Mouse (Mus musculus): ENCODE measurements around the gene Rab4b.

Gene Rab4b

GRCm38 (mm10) chr7:27197136-27197535 is 18.4 kb upstream of the Rab4b start:
- DNase-seq (ENCODE audit: low read depth, low spot score) = no peak
- no peaks in the 10 kb centered on the region; the same call in 1 of the 2 replicates for H3K36me3 ChIP-seq (ENCODE audit: control insufficient read depth, insufficient read depth, low read length, poor library complexity, severe bottlenecking)

DNA sequence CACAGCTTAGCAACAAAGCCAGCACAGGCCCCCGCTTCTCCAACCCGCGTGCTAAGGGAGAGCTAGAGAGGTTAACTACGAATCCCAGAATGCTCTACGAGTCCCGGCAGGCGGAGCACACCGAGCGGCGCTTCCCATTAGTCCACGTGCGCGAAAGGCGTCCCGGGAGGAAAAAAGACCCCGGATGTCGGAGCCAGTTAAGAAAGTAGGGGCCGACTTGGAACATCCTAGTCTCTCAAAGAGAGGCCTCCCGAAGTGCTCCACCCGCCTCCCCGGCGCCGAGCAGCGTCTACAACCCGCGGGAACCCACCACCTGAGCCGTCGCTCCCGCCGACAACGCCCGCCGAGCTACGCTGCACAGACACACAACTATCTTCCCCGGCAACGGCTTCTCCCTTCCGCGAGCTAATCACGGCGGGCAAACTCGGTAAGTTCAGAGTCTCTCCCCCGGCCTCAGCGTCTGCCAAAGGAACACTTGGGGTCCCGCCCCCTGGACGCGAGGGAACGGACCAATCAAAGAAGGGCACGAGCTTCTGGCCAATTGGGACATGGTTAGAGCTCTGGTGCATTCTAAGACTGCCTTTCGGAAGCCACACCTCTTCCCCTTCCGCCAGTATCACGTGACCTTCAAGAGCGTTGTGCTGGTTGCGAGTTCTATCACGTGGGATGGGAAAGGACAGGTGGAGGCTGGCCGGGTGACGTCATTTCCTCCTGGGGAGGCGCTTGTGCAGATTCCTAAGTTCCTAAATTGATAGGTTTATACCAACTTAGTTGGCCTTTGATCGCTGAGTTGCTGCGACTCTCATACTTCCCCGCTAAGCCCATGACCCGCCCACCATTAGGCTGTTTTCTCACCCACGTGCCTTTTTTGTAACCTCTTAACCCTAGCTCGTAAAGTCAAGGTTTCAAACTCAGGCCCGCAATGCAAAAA is 17.2 kb upstream of the Rab4b start, which contains the start of the genes BC024978 and Snrpa:
Gene BC024978 (plus strand): TSS at position 101 of the 931 bp plus-strand sequence.
Gene Snrpa (minus strand): TSS at position 591 of the 931 bp plus-strand sequence.
- Histone ChIP-seq H3K36me3 (ENCODE audit: control insufficient read depth, insufficient read depth, low read length, poor library complexity, severe bottlenecking) (peaks cover under 1% of the 10 kb centered on the region), H3K27me3 (ENCODE audit: control insufficient read depth, insufficient read depth, low read length, poor library complexity, severe bottlenecking) (no peaks in the 10 kb centered on the region)
- peak; percentile 100 for DNase-seq (ENCODE audit: low read depth, low spot score)

More at GRCm38 (mm10) chr7:27197136-27197535, 18.4 kb upstream of the Rab4b start:
- H3K27me3 ChIP-seq (ENCODE audit: control insufficient read depth, insufficient read depth, low read length, poor library complexity, severe bottlenecking) = no peaks in the 10 kb centered on the region

DNA sequence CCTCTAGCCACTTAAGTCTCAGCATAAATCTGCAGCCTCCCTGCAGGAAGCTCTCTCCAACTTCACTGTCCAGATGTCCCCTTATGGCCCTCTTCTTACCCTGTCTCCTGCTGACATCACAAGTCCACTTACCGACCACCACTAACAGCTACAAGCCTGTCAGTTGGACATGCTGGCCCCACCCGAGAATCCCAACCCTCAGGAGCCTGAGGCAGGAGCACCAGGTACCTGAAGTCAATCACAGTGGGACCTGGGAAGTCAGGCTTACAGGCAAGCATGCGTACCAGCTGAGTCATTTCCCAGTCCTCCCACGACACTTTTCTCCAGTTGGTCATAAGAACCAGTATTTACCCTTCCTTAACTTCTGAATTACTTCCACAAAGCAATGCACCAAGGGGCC is 15.0 kb upstream of the Rab4b start:
- Histone ChIP-seq H3K36me3 (ENCODE audit: control insufficient read depth, insufficient read depth, low read length, poor library complexity, severe bottlenecking) (peaks cover 16% of the 10 kb centered on the region), H3K27me3 (ENCODE audit: control insufficient read depth, insufficient read depth, low read length, poor library complexity, severe bottlenecking) (no peaks in the 10 kb centered on the region)
- no peak for DNase-seq (ENCODE audit: low read depth, low spot score)

- H3K27me3 ChIP-seq (ENCODE audit: control insufficient read depth, insufficient read depth, low read length, poor library complexity, severe bottlenecking) = no peaks in the 10 kb centered on the region
- H3K36me3 ChIP-seq (ENCODE audit: control insufficient read depth, insufficient read depth, low read length, poor library complexity, severe bottlenecking) = peaks cover 16% of the 10 kb centered on the region
- DNase-seq (ENCODE audit: low read depth, low spot score) = no peak
Measured at GRCm38 (mm10) chr7:27192434-27192833, 13.7 kb upstream of the Rab4b start.

DNA sequence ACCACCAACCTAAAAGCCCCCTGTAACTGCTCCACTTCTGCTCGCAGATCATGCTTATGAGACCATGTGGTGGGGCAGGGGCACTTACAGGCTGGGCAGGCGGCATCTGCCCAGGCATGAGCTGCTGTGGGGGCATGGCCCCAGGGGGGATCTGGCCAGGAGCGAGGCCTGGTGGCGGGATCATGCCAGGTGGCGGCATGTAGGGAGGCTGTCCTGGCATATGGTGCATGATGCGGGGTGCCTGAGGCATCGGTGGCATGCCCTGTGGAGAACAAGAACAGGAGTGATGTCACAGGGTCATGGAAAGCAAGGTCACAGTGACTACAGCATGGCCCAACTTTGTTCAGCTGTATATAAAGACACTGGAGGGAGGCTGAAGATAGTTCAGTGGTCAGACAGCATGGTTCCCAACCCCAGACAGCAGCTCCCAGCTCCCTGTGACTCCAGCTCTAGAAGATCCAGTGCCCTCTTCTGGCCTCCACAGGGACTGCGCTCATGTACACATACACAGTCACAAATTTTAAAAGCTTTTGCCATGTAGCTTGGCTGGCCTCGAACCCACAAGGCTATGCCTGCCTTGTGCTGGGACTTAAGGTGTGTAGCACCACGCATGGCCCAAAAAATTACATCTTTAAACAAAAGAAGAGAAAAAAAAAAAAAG is 10.7 kb upstream of the Rab4b start:
- H3K27me3 ChIP-seq (ENCODE audit: control insufficient read depth, insufficient read depth, low read length, poor library complexity, severe bottlenecking) = no peaks in the 10 kb centered on the region
- DNase-seq (ENCODE audit: low read depth, low spot score) = peak; percentile 29
- H3K36me3 ChIP-seq (ENCODE audit: control insufficient read depth, insufficient read depth, low read length, poor library complexity, severe bottlenecking) = peaks cover 20% of the 10 kb centered on the region

DNA sequence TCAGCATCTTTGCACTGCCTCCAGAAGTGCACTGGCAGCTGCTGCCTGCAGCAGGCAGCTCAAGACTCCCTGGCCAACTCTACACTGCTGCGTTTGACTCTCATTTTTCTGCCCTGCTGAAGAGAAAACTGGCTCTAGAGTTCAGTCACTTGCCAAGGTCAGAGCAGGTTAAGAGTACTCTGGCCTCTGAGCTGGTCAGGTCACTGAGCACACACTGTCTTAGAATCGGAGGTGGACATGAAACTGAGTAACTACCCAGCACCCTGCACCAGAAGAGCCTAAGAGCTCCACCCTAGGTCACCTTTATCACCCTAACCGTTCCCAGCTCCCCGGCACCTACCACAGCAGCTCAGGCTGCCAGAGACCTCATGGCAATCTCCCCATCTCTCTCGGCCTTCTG is 7.3 kb upstream of the Rab4b start:
- Histone ChIP-seq H3K27me3 (ENCODE audit: control insufficient read depth, insufficient read depth, low read length, poor library complexity, severe bottlenecking) (no peaks in the 10 kb centered on the region), H3K36me3 (ENCODE audit: control insufficient read depth, insufficient read depth, low read length, poor library complexity, severe bottlenecking) (peaks cover 20% of the 10 kb centered on the region)
- no peak for DNase-seq (ENCODE audit: low read depth, low spot score)

DNA sequence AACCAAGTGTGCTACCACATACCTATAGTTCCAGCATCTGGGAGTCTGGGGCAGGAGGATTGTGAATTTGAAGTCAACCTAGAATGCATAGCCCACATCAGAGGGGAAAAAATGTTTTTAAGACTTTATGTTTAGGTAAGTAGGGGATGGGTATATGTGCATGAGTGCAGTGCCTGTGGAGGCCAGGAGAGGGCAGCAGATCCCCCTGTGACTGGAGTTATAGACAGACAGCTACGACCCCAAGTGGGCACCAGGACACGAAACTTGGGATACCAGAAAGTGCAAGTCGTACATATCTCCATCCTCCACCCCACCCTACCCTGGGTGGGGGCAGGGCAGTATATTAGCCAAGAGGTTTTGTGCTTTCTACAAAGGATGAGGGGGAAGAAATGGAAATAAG is 6.3 kb upstream of the Rab4b start:
- peaks cover 10% of the 10 kb centered on the region for H3K36me3 ChIP-seq (ENCODE audit: control insufficient read depth, insufficient read depth, low read length, poor library complexity, severe bottlenecking)
- DNase-seq (ENCODE audit: low read depth, low spot score) = peak; percentile 76
- no peaks in the 10 kb centered on the region for H3K27me3 ChIP-seq (ENCODE audit: control insufficient read depth, insufficient read depth, low read length, poor library complexity, severe bottlenecking)

GRCm38 (mm10) chr7:27182498-27182897 is 3.8 kb upstream of the Rab4b start:
- no peak for DNase-seq (ENCODE audit: low read depth, low spot score)
- peaks cover 3% of the 10 kb centered on the region for H3K36me3 ChIP-seq (ENCODE audit: control insufficient read depth, insufficient read depth, low read length, poor library complexity, severe bottlenecking)
- no peaks in the 10 kb centered on the region for H3K27me3 ChIP-seq (ENCODE audit: control insufficient read depth, insufficient read depth, low read length, poor library complexity, severe bottlenecking)

DNA sequence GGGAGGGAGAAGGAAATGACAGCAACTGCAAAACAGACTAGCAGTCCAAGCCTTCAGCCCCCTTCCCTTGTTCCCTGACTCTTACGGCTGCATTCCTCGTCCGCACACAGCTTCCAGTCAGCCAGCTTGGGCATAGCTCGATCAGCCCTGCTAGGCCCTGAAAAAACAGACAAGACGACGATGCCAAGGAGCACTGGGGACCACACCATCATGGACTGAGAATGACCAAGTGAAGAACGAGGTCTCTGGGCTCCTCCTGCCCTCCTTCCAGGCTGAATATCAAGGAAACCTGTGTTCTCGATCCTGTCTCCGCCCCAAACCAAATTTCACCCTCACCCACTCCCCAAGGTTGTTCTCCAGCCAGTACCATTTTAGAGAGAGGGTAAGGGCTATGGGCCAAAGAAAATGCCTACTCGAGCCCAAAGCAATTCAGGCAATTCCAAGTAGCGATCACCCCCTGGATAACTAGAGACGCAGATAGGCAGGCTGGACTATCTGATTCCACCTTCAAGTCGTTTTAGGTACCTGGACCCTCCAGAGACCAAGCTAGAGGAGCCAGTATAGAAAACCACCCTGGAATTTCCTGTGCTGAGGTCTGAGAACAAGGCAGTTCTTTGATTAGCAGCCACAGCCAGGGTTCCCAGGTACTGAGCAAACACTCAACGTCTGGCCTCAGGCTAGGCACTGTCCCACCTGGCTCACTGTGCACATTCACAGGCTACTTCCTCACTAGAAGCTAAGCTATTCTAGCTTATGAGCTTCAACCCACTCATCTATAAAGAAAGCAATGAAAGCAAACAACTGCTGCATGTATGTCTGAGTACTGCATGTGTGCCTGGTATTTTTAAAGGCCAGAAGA is 2.4 kb upstream of the Rab4b start, which contains the start of the genes Gm21983 and Mia:
Gene Gm21983 (minus strand): TSS at position 250 of the 859 bp plus-strand sequence.
Gene Mia (minus strand): TSS at position 321 of the 859 bp plus-strand sequence.
- no peaks in the 10 kb centered on the region for H3K27me3 ChIP-seq (ENCODE audit: control insufficient read depth, insufficient read depth, low read length, poor library complexity, severe bottlenecking)
- no peaks in the 10 kb centered on the region; the same call in none of the 2 replicates for H3K36me3 ChIP-seq (ENCODE audit: control insufficient read depth, insufficient read depth, low read length, poor library complexity, severe bottlenecking)
- no peak for DNase-seq (ENCODE audit: low read depth, low spot score)

DNA sequence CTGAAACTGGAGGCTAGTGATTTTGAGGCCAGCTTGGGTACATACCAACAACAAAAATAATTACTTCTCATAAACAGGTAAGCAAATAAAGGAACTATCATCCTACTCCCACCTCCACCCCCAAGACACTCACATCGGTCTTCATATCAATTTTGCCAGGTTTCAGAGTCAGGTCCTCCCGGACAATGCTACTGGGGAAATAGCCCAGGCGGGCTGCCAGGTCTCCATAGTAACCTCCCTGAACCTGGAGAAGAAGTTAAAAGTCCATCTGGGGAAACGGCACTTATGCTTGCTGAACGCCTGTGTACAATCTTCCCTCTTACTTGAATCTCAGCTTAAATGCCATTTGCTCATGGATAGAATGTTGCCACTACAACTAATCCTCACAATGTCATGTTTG is 1.3 kb upstream of the Rab4b start:
- DNase-seq (ENCODE audit: low read depth, low spot score) = no peak
- H3K27me3 ChIP-seq (ENCODE audit: control insufficient read depth, insufficient read depth, low read length, poor library complexity, severe bottlenecking) = no peaks in the 10 kb centered on the region
- H3K36me3 ChIP-seq (ENCODE audit: control insufficient read depth, insufficient read depth, low read length, poor library complexity, severe bottlenecking) = peaks cover under 1% of the 10 kb centered on the region; the same call in 1 of the 2 replicates

GRCm38 (mm10) chr7:27179217-27179918 is 672 bp upstream of the Rab4b start:
- Histone ChIP-seq H3K27me3 (ENCODE audit: control insufficient read depth, insufficient read depth, low read length, poor library complexity, severe bottlenecking) (no peaks in the 10 kb centered on the region), H3K36me3 (ENCODE audit: control insufficient read depth, insufficient read depth, low read length, poor library complexity, severe bottlenecking) (peaks cover 6% of the 10 kb centered on the region)
- peak; percentile 63 for DNase-seq (ENCODE audit: low read depth, low spot score)

GRCm38 (mm10) chr7:27177942-27178323 is 763 bp downstream of the Rab4b start:
- no peak for DNase-seq (ENCODE audit: low read depth, low spot score)
- Histone ChIP-seq H3K36me3 (ENCODE audit: control insufficient read depth, insufficient read depth, low read length, poor library complexity, severe bottlenecking) (peaks cover 8% of the 10 kb centered on the region), H3K27me3 (ENCODE audit: control insufficient read depth, insufficient read depth, low read length, poor library complexity, severe bottlenecking) (no peaks in the 10 kb centered on the region)

DNA sequence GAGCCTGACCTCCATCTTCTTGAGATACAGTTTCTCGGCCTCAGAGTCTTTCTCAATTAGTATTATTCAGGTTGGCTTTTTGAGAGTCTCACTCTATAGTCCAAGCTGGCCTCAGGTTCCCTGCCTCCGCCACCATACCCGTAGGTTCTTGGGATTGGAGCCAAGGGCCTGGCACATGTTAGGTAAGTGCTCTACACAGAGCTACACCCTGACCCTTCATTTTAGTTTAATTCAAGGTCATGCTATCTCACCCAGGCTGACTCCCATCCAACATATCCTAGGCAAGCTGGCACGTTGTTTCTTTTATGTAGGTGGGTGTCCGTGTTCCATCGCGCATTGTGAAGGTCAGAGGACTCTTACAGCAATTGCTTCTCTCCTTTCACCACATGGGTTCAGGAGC is 3.8 kb downstream of the Rab4b start:
- no peaks in the 10 kb centered on the region for H3K27me3 ChIP-seq (ENCODE audit: control insufficient read depth, insufficient read depth, low read length, poor library complexity, severe bottlenecking)
- H3K36me3 ChIP-seq (ENCODE audit: control insufficient read depth, insufficient read depth, low read length, poor library complexity, severe bottlenecking) = peaks cover 13% of the 10 kb centered on the region
- no peak for DNase-seq (ENCODE audit: low read depth, low spot score)

DNA sequence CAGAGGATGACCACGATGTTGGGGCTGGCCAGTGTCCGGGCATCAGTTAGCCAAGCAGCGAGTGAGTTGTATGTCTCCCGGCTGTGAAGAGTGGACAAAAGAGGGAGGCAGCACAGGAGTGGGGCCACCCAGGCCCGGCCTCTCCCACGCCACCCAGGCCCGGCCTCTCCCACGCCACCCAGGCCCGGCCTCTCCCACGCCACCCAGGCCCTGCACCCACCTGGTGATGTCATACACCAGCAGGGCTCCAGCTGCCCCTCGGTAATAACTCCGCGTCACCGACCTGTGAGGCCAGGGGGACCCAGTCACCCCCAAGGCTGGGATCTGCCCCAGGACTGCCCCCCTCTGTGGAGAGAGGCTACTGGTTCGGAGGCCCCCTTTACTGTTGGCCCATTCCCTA is 4.2 kb downstream of the Rab4b start:
- no peak for DNase-seq (ENCODE audit: low read depth, low spot score)
- peaks cover 13% of the 10 kb centered on the region for H3K36me3 ChIP-seq (ENCODE audit: control insufficient read depth, insufficient read depth, low read length, poor library complexity, severe bottlenecking)
- H3K27me3 ChIP-seq (ENCODE audit: control insufficient read depth, insufficient read depth, low read length, poor library complexity, severe bottlenecking) = no peaks in the 10 kb centered on the region
